Mouse (Mus musculus) hindbrain, embryonic 13.5 days (tissue): ENCODE measurements at regions not wholly inside any gene's neighbourhood (a gene's known extent, or its start where the extent isn't known, plus 50 kb on each side); places are given as distances from the start of the nearest gene placed in this dataset.
"Not testable (repeated sequence)": the region's sequence is repeated elsewhere in the genome, so short reads cannot be mapped to it uniquely, and the experiment has no call there.

Experiments used
- ATAC-seq: fragments of 200-750 bp; cut with Nextera tagmentation; 2 replicates; pipeline ENCODE4 v1.8.0; 2017; ENCODE audit warnings: moderate TSS enrichment; ENCODE audit not compliant: low FRiP score
- H3K27ac ChIP-seq: fragments of 300-500 bp; sonication (generic); 2 replicates; pipeline ENCODE4 v1.5.1; 2015; ENCODE audit warnings: inconsistent platforms, mild to moderate bottlenecking, moderate library complexity
- H3K27me3 ChIP-seq: fragments of 300-500 bp; sonication (generic); 2 replicates; pipeline ENCODE4 v1.6.1; 2015; ENCODE audit warnings: mild to moderate bottlenecking, inconsistent platforms
- H3K36me3 ChIP-seq: fragments of 300-500 bp; sonication (generic); 2 replicates; pipeline ENCODE4 v1.6.1; 2015; ENCODE audit warnings: mild to moderate bottlenecking, inconsistent platforms
- H3K4me1 ChIP-seq: fragments of 300-500 bp; sonication (generic); replicated peaks from 2 replicates; pipeline ENCODE4 v1.6.1; 2015; ENCODE audit warnings: inconsistent platforms
- H3K4me2 ChIP-seq: fragments of 300-500 bp; sonication (generic); 2 replicates; pipeline ENCODE4 v1.6.1; 2015; ENCODE audit warnings: inconsistent platforms, mild to moderate bottlenecking, moderate library complexity
- H3K4me3 ChIP-seq: fragments of 300-500 bp; sonication (generic); 2 replicates; pipeline ENCODE4 v1.5.1; 2015; ENCODE audit warnings: mild to moderate bottlenecking, inconsistent platforms
- H3K9ac ChIP-seq: fragments of 300-500 bp; sonication (generic); 2 replicates; pipeline ENCODE4 v1.6.1; 2015; ENCODE audit warnings: mild to moderate bottlenecking, inconsistent platforms
- H3K9me3 ChIP-seq: fragments of 300-500 bp; sonication (generic); 2 replicates; pipeline ENCODE4 v1.6.1; 2016; ENCODE audit warnings: inconsistent platforms
- WGBS: fragments of 180-500 bp; shearing (Covaris S2); methylation state at CpG from one replicate; pipeline ENCODE4 v1.1.7; 2015; 5-methylcytosine and 5-hydroxymethylcytosine counted together

DNA sequence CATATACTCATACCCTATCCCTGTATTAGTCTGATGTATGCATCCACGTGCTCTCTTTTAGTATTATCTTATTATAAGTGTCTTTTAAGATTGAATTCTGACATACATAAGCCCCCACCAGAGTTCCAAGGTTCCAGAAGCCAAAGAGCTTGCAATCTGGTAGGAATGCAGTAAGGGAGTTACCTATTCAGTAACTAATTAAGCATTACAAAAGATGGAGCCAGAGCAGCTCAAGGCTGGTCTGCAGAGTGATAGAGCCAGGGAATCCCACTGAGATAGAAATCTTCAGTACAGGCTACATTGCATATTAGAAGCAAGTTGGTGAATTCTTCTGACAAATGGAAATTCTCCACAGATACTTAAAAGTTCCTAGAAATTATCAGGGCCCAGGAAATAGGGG lies 790.7 kb downstream of the Prdm13 start:
- WGBS = 19% methylated on average over 1 of the region's 1 CpGs
- not testable (repeated sequence) for H3K4me1 ChIP-seq, H3K27me3 ChIP-seq, H3K4me2 ChIP-seq, H3K36me3 ChIP-seq, H3K27ac ChIP-seq, H3K9ac ChIP-seq, H3K9me3 ChIP-seq, ATAC-seq, H3K4me3 ChIP-seq

GRCm38 (mm10) chr4:20893872-20894271 lies 791.9 kb downstream of the Prdm13 start:
- Histone ChIP-seq H3K27me3 (no peaks in the 10 kb centered on the region), H3K27ac (no peak overlapping the region), H3K4me1 (no peaks in the 10 kb centered on the region), H3K9ac (no peak overlapping the region), H3K9me3 (no peaks in the 10 kb centered on the region), H3K4me2 (no peak overlapping the region), H3K36me3 (no peaks in the 10 kb centered on the region), H3K4me3 (no peak overlapping the region)
- WGBS = 77% methylated on average over 1 of the region's 1 CpGs
- no peak for ATAC-seq

DNA sequence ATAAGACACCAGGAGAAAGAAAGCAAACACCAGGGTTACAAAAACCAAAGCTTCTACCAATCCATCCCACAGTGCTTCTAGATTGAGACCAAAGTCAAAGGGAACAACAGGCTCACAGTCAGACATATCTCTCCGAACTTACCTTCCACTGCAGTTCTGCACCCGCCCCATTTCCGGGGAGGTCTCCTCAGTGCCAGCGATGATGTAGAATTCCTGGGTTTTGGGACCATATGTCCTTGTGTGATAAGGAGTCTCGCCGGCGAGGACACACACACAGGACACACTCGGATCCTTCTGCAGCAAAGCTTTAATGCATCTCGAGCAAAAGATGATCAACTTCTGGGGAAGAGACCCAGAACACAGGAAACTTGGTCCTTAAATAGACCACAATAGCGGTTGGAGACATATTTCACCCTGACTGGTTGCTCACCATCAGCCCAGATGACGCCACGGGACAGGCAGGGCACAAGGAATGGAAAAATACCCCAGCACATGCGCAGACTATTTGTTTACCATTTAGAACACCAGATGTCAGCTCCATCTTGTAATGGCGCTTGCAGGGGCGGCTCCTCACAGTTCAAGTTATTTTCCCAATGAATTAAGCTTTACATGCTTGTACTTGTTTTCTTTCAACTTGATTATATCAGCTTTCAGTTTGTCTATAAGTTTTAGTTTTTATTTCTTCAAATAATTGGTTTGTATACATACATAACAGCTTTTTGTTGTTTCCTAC lies 824.9 kb downstream of the Prdm13 start:
- Histone ChIP-seq H3K27ac (no peak overlapping the region), H3K27me3 (no peaks in the 10 kb centered on the region), H3K4me2 (no peak overlapping the region), H3K36me3 (no peaks in the 10 kb centered on the region), H3K4me3 (no peak overlapping the region), H3K9me3 (no peaks in the 10 kb centered on the region), H3K4me1 (no peaks in the 10 kb centered on the region), H3K9ac (no peak overlapping the region)
- no peak for ATAC-seq
- WGBS = 96% methylated on average over 15 of the region's 15 CpGs

- not testable (repeated sequence) for H3K4me3 ChIP-seq, H3K9me3 ChIP-seq, H3K4me1 ChIP-seq, H3K4me2 ChIP-seq, H3K27me3 ChIP-seq, H3K9ac ChIP-seq, ATAC-seq, H3K27ac ChIP-seq, H3K36me3 ChIP-seq
- WGBS = 84% methylated on average over 8 of the region's 8 CpGs
These were observed 825.7 kb downstream of the Prdm13 start for GRCm38 (mm10) chr4:20860066-20860465.

DNA sequence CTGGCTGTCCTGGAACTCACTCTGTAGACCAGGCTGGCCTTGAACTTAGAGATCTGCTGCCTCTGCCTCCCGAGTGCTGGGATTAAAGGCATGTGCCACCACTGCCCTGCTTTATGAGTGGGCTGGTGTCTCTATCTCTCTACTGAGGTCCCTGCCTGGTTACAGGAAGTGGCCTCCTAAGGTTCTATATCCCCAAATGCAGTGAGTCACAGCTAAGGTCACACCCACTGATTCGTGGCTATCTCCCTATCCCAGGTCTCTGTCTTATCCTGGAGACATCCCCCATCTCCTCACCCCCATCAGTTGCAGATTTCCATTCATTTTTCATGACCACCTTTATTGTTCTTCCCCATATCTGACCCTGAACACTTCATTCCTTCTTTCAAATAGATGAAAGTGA lies 837.3 kb downstream of the Prdm13 start:
- no peak overlapping the region for H3K9ac ChIP-seq
- no peak for ATAC-seq

DNA sequence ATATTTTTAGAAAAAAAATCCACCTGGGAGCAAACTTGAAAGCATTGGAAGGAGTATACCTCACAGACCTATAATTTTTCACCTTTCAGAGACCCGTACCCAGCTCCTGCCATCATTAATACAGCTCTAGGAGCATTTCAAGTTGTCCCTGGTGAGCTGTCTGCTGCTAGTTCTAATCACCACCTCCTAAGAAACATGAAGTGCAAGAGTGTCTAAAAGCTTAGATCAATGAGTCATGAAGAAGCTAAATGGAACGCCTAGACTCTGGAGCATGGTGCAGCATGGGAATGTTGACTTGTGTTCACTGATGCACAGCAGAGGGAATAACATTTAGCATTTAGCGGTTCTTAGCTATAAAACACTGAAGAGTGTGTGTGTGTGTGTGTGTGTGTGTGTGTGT lies 841.2 kb downstream of the Prdm13 start:
- Histone ChIP-seq H3K9ac (no peak overlapping the region), H3K27ac (no peak overlapping the region), H3K4me2 (no peak overlapping the region), H3K4me3 (no peak overlapping the region), H3K9me3 (no peaks in the 10 kb centered on the region), H3K27me3 (no peaks in the 10 kb centered on the region), H3K4me1 (no peaks in the 10 kb centered on the region), H3K36me3 (no peaks in the 10 kb centered on the region)
- ATAC-seq = peak; percentile 46; the same call in 1 of the 2 replicates
- WGBS = 62% methylated on average over 3 of the region's 3 CpGs

More for the DNA sequence above, 837.3 kb downstream of the Prdm13 start:
- Histone ChIP-seq H3K4me1 (no peaks in the 10 kb centered on the region), H3K27me3 (no peaks in the 10 kb centered on the region), H3K9me3 (no peaks in the 10 kb centered on the region), H3K4me2 (no peak overlapping the region), H3K27ac (no peak overlapping the region), H3K36me3 (no peaks in the 10 kb centered on the region), H3K4me3 (no peak overlapping the region)
- 69% methylated on average over 2 of the region's 2 CpGs for WGBS
